Mouse (Mus musculus) midbrain, postnatal 0 days (tissue): ENCODE data around the gene Rheb. TPM values are rescaled to one million over a fixed set of nuclear protein-coding genes. Genes with fewer than 3 reads are reported as not detected.
"Not testable (repeated sequence)": the region's sequence is repeated elsewhere in the genome, so short reads cannot be mapped to it uniquely, and the experiment has no call there.

Experiments
- ATAC-seq: fragments of 200-750 bp; cut with Nextera tagmentation; 2 replicates; pipeline ENCODE4 v1.8.0; 2017; ENCODE audit warnings: moderate number of reproducible peaks, mild to moderate bottlenecking, moderate TSS enrichment, moderate library complexity; ENCODE audit not compliant: low FRiP score
- DNase-seq: peaks from one replicate; pipeline ENCODE4 v3.0.0-alpha.2; 2015; ENCODE audit warnings: low spot score
- H3K27ac ChIP-seq: fragments of 300-500 bp; sonication (generic); 2 replicates; pipeline ENCODE4 v1.5.1; 2014; ENCODE audit warnings: low read depth, mild to moderate bottlenecking, low read length, mixed read lengths
- H3K27me3 ChIP-seq: fragments of 300-500 bp; sonication (generic); 2 replicates; pipeline ENCODE4 v1.6.1; 2014; ENCODE audit warnings: low read length, control low read depth, mixed read lengths; ENCODE audit not compliant: insufficient read depth
- H3K36me3 ChIP-seq: fragments of 300-500 bp; sonication (generic); 2 replicates; pipeline ENCODE4 v1.6.1; 2014; ENCODE audit warnings: low read length, control low read depth, mixed read lengths; ENCODE audit not compliant: insufficient read depth
- H3K4me1 ChIP-seq: fragments of 300-500 bp; sonication (generic); 2 replicates; pipeline ENCODE4 v1.6.1; 2014; ENCODE audit warnings: mild to moderate bottlenecking, control low read depth, antibody characterized with exemption, low read length, mixed read lengths; ENCODE audit not compliant: insufficient read depth
- H3K4me2 ChIP-seq: fragments of 300-500 bp; sonication (generic); 2 replicates; pipeline ENCODE4 v1.6.1; 2014; ENCODE audit warnings: low read depth, mild to moderate bottlenecking, low read length, mixed read lengths; ENCODE audit not compliant: poor library complexity, severe bottlenecking
- H3K4me3 ChIP-seq: fragments of 300-500 bp; sonication (generic); 2 replicates; pipeline ENCODE4 v1.5.1; 2014; ENCODE audit warnings: low read depth, mild to moderate bottlenecking, low read length, moderate library complexity
- H3K9ac ChIP-seq: fragments of 300-500 bp; sonication (generic); replicated peaks from 2 replicates; pipeline ENCODE4 v1.6.1; 2014; ENCODE audit warnings: mild to moderate bottlenecking, low read length, moderate library complexity, mixed read lengths; ENCODE audit not compliant: poor library complexity, severe bottlenecking
- H3K9me3 ChIP-seq: fragments of 300-500 bp; sonication (generic); 2 replicates; pipeline ENCODE4 v1.6.1; 2016; ENCODE audit warnings: low read length, control low read depth
- CTCF ChIP-seq: IDR thresholded peaks from 2 replicates; pipeline ENCODE4 v1.5.1; 2016; ENCODE audit warnings: antibody characterized with exemption, mild to moderate bottlenecking
- WGBS: fragments of 180-500 bp; shearing (Covaris S2); extraction: QIAGEN DNeasy Blood & Tissue Kit; methylation state at CpG from one replicate; pipeline ENCODE4 v1.1.7; 2014; 5-methylcytosine and 5-hydroxymethylcytosine counted together
- polyA plus RNA-seq: library from polyadenylated mRNA; unstranded; fragments of >200 nt; fragmentation: Nextera tagmentation; extraction: Ambion mirVana; gene quantifications from 2 replicates; pipeline ENCODE4 v1.2.1, GENCODE M21; 2015
- total RNA-seq: library from RNA; depleted of rRNA; stranded (reverse); fragments of >200 nt; gene quantifications from 2 replicates; pipeline ENCODE4 v1.2.3, GENCODE M21; 2014

The Rheb gene
- total and polyA plus RNA-seq, 2 experiments from 2014 or later = 96.0 to 291 TPM

- Histone ChIP-seq H3K4me2 (no peak overlapping the region), H3K27me3 (no peaks in the 10 kb centered on the region), H3K4me3 (no peak overlapping the region), H3K27ac (no peak overlapping the region), H3K9ac (no peak overlapping the region), H3K9me3 (no peaks in the 10 kb centered on the region), H3K4me1 (no peaks in the 10 kb centered on the region), H3K36me3 (no peaks in the 10 kb centered on the region)
- WGBS = 84% methylated on average over 3 of the region's 3 CpGs
- no peak for DNase-seq
- TF ChIP-seq CTCF = no peak
- ATAC-seq = no peak
These were observed 11.8 kb upstream of the Rheb start for GRCm38 (mm10) chr5:24854256-24854655.

- not testable (repeated sequence) for H3K9ac ChIP-seq, H3K36me3 ChIP-seq, H3K4me3 ChIP-seq, DNase-seq, H3K27ac ChIP-seq, ATAC-seq, H3K4me1 ChIP-seq, H3K9me3 ChIP-seq, H3K4me2 ChIP-seq, H3K27me3 ChIP-seq
- 85% methylated on average over 14 of the region's 14 CpGs for WGBS
These were observed 5.8 kb upstream of the Rheb start for GRCm38 (mm10) chr5:24848261-24848660.

GRCm38 (mm10) chr5:24843841-24844240 lies 1.4 kb upstream of the Rheb start:
- peaks cover 15% of the 10 kb centered on the region for H3K4me1 ChIP-seq
- no peak for TF ChIP-seq CTCF
- H3K4me2 ChIP-seq = no peak overlapping the region
- no peaks in the 10 kb centered on the region for H3K9me3 ChIP-seq
- peak overlapping the region; percentile 93; the same call in 1 of the 2 replicates for H3K27ac ChIP-seq
- ATAC-seq = no peak
- no peak for DNase-seq
- WGBS = 97% methylated on average over 5 of the region's 5 CpGs
- H3K27me3 ChIP-seq = no peaks in the 10 kb centered on the region
- H3K9ac ChIP-seq = no peak overlapping the region
- no peaks in the 10 kb centered on the region for H3K36me3 ChIP-seq
- no peak overlapping the region for H3K4me3 ChIP-seq

- H3K4me2 ChIP-seq = peak overlapping the region; percentile 67
- peak overlapping the region; percentile 93 for H3K27ac ChIP-seq
- 2% methylated on average over 21 of the region's 21 CpGs for WGBS
- H3K36me3 ChIP-seq = no peaks in the 10 kb centered on the region
- DNase-seq (no peak), ATAC-seq (peak; percentile 15; the same call in 1 of the 2 replicates)
- peak overlapping the region; percentile 90 for H3K4me3 ChIP-seq
- no peak for TF ChIP-seq CTCF
- H3K27me3 ChIP-seq = no peaks in the 10 kb centered on the region
- peaks cover 15% of the 10 kb centered on the region for H3K4me1 ChIP-seq
- H3K9me3 ChIP-seq = no peaks in the 10 kb centered on the region
- H3K9ac ChIP-seq = peak overlapping the region; percentile 61
These were observed 665 bp upstream of the Rheb start for GRCm38 (mm10) chr5:24843103-24843475.

- H3K36me3 ChIP-seq = no peaks in the 10 kb centered on the region
- H3K9me3 ChIP-seq = no peaks in the 10 kb centered on the region
- no peaks in the 10 kb centered on the region for H3K27me3 ChIP-seq
- DNase-seq (peak; percentile 32), ATAC-seq (peak; percentile 18; the same call in 1 of the 2 replicates)
- H3K27ac ChIP-seq = peak overlapping the region; percentile 98
- peaks cover 15% of the 10 kb centered on the region for H3K4me1 ChIP-seq
- TF ChIP-seq CTCF = no peak
- H3K4me2 ChIP-seq = peak overlapping the region; percentile 92
- H3K9ac ChIP-seq = peak overlapping the region; percentile 91
- H3K4me3 ChIP-seq = peak overlapping the region; percentile 90
- under 1% methylated on average over 44 of the region's 50 CpGs for WGBS
These were observed 656 bp downstream of the Rheb start for GRCm38 (mm10) chr5:24841662-24842273.

- Histone ChIP-seq H3K27ac (peak overlapping the region; percentile 98), H3K4me3 (peak overlapping the region; percentile 90), H3K36me3 (no peaks in the 10 kb centered on the region), H3K4me2 (peak overlapping the region; percentile 92), H3K9me3 (no peaks in the 10 kb centered on the region), H3K27me3 (no peaks in the 10 kb centered on the region), H3K9ac (peak overlapping the region; percentile 91), H3K4me1 (peaks cover 15% of the 10 kb centered on the region)
- no peak for DNase-seq
- no peak for ATAC-seq
- no peak for TF ChIP-seq CTCF
- 14% methylated on average over 11 of the region's 11 CpGs for WGBS
These were observed 1.4 kb downstream of the Rheb start for GRCm38 (mm10) chr5:24840975-24841431.
